Mouse (Mus musculus) liver, embryonic 14.5 days (tissue): ENCODE data around the gene Chst11.

Experiments
- CTCF ChIP-seq: IDR thresholded peaks from 2 replicates; pipeline ENCODE4 v1.5.1; 2016; ENCODE audit warnings: antibody characterized with exemption, low read depth, control low read depth
- EP300 ChIP-seq: IDR thresholded peaks from 2 replicates; pipeline ENCODE4 v1.6.1; 2016; ENCODE audit warnings: antibody characterized with exemption, low read depth

DNA sequence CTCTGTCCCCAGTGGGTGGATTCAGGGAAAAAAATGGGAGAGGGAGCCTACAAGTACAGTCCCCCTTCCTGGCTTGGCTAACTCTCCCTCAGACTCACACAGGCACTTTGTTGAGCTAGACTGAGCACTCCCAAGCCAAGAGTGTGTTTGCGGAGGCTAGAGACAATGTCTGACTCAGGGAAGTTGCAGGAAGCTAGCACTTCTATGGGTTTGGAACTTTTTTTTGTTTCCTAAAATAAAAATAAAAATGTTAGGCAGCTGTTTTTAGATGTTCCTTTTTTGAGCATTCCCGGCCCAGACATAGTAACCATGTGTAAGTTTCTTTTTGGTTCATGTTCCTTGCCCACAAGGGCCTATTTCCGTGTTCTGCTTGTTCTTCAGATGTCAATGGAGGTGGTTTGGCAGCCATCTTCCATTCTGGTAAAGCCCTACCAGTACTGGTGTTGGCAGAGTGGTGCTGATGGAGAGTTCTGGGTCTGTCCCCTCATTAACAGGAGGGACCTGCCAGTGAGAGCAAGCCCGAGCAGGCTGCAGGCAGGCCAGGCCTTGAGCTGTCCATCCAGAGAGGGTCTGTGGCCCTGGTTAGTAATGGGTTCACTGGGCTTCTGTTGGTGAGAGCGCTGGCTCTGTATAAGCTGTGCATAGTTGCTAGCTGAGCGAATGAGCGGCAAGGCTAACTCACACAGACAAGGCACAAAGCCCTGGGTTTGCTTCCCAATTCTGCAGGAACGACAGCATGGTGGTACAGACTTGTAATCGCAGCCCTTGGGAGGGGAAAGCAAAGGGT is 116.3 kb downstream of the Chst11 start:
- TF ChIP-seq CTCF (no peak), EP300 (no peak)
